Mouse (Mus musculus): ENCODE results near the gene C2cd4c.

C2cd4c gene

DNA sequence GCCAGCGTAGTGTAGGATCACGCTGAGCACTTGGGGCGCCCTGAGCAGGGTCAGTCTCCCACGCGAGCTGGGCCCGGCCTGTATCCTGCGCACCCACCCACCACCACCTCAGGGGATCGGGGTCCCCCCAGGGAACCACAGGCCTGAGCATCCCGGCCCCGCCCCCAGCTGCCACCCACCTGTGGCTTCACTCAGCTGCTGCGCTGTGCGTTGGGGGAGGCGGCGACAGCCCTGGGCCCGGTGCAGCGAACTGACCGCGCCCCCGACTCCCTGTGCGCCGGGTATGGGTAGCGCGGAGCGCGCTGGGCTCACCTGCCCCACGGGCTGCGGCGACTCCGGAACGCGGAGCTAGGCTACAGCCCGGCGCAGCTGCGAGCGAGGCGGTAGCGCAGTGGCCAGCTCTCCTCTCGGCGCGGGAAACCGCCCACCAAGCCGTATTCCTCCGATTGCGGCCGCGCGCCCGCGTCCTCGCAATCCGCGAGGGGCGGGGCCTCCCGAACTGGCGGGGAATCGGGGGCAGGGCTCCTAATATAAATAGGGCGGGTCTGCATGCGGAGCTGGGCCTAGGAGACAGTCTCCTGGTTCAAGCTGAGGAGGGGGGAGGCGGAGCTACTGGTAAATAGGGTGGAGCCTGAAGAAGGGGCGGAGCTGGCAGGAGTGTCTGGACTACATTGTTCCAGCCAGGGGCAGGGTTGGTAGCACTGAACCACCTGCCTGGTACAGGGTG lies at the start of gene C2cd4c:
C2cd4c (minus strand) TSS at position 448 of the 727 bp plus-strand sequence.
- DNase-seq, result peak; percentile 69

DNA sequence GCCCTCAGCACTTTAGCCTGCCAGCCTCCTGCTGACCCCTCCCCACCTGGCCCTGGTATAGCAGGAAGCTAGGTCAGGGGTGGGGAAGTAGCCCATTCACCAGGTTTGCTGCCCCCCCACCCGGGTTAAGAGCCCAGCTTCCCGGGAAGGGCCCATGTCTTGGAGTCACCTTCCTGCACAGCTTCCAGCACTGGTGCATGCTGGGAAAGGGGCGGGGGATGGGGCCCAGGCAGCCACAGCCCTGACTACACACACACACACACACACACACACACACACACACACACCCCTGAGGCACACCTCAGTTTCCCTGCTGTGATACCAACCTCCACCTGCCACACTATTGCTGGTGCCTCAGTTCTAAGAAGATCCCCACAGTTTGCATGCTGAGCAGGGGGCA lies 48.0 kb upstream of the C2cd4c start:
- DNase-seq, result no peak

GRCm38 (mm10) chr10:79660298-79660697 lies 46.5 kb upstream of the C2cd4c start:
- DNase-seq, result no peak

- DNase-seq, result peak; percentile 17
Measured at GRCm38 (mm10) chr10:79658829-79659228, 45.0 kb upstream of the C2cd4c start.

DNA sequence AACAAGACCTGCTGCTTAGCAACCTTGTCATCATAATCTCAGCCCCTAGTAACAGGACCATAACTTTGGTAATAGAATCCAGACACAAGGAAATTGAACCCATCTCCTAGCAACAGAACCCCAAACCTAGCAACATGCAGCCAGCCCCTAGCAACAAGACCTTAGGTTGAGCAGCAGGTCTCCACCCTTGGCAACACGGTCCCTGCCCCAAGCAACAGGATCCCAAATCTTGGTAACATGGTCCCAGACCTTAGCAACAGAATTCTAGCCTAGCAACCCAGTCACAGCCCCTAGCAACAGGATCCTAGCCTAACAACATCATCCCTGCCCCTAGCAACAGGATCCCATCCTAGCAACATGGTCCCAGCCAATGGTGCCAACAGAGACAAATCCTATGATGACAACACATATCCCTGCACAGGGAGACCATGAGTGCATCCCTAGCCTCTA lies 41.1 kb upstream of the C2cd4c start:
- DNase-seq, result no peak

- no peak for DNase-seq
Measured at GRCm38 (mm10) chr10:79652789-79653188, 39.0 kb upstream of the C2cd4c start.

DNA sequence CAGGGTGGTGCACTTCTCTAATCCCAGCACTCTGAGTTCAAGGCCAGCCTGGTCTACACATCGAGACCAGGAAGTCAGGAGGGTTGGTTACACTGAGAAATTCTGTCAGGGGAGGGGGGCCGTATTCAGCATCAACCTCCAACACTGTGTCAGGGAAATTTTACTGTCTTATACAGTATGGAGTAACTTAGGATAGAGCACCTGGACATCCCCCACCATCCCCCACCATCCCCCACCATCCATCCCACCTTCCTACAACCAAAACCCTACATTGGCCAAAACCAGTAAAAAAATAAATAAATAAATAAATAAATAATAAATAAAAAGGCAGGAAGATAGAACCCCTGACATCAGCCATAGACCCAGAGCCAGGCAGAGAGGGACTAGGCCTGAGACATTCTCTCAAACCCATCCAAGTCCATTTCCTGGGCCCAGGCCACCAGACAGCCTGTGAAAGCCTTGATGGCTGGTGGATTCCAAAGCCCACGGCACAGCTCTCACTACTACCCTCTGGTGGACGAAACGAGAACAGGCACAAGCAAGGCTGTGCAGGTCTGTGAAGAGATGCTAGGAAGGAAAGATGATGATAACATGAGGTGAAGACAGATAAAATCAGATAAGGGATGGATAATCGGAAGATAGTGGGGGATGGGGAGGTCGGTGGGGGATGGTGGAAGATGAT lies 35.4 kb upstream of the C2cd4c start:
- DNase-seq, result peak; percentile 83

GRCm38 (mm10) chr10:79645711-79646110 lies 31.9 kb upstream of the C2cd4c start, which contains the start of gene Odf3l2:
Gene Odf3l2, minus strand, starts transcription at chr10:79645738.
- DNase-seq, result no peak

GRCm38 (mm10) chr10:79638486-79639204 lies 24.8 kb upstream of the C2cd4c start:
- DNase-seq, result no peak

- DNase-seq, result no peak
Measured at GRCm38 (mm10) chr10:79637128-79638110, 23.6 kb upstream of the C2cd4c start, which contains the start of gene Shc2. Gene Shc2, minus strand, starts transcription at chr10:79637918.

GRCm38 (mm10) chr10:79636287-79636686 lies 22.5 kb upstream of the C2cd4c start:
- no peak for DNase-seq

GRCm38 (mm10) chr10:79633006-79633777 lies 19.4 kb upstream of the C2cd4c start:
- no peak for DNase-seq

DNA sequence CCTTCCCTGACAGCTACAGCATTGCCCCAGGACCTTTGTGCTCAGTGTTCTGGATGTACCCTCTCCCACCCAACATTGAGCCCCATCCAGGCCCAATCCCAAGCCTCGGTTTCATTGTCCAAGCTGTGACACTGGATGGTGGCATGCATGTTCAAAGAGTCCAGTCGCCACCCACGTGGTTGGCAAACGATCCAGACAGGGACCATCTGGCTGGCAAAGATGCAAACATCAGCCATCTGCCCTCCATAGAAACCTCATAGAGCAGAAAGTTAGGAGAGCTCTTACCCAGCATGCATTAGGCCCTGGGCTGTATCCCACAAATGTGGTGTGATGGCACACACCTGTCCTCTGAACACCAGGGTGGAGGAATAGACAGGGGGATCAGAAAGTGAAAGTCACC lies 17.6 kb upstream of the C2cd4c start:
- no peak for DNase-seq

- no peak for DNase-seq
Measured at GRCm38 (mm10) chr10:79628377-79628776, 14.6 kb upstream of the C2cd4c start.

DNA sequence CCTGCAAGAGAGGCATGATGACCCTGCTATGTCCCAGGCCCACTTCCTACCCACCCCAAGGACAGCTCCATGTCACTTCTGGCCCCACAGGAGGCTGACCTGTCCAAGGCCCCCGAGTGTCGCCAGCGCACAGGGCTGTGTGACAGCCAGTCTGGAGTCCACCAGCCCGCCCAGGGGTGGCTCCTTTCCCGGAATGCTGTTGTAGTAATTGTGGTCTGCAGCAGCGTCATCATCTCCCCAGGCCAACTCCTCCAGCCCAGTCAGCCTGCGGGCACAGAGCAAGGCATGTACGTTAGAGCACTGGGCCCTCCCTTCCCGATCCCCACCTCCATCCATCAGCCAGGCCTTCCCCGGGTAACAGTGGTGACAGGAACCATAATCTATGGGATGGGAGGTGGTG lies 12.3 kb upstream of the C2cd4c start:
- DNase-seq, result no peak

DNA sequence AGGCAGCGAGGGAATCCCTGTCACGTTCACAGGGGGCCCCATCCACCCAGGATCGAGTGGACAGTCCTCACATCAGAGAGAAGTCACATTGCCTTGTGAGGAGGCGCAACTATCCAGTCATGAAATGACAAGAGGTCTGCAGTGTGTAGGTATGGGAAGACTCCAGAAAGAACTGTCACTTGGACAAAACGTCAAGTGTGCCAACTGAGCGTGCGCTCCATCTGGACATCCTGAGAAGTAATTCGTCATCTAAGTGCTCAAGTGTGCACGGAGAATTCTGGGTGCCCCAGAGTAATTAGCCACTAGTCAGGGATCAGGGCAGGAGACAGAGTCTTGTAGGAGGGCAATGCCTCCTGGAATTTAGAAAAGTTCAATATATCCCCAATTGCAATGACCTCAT lies 11.6 kb upstream of the C2cd4c start:
- no peak for DNase-seq

- no peak for DNase-seq
Measured at GRCm38 (mm10) chr10:79623950-79624349, 10.1 kb upstream of the C2cd4c start.

DNA sequence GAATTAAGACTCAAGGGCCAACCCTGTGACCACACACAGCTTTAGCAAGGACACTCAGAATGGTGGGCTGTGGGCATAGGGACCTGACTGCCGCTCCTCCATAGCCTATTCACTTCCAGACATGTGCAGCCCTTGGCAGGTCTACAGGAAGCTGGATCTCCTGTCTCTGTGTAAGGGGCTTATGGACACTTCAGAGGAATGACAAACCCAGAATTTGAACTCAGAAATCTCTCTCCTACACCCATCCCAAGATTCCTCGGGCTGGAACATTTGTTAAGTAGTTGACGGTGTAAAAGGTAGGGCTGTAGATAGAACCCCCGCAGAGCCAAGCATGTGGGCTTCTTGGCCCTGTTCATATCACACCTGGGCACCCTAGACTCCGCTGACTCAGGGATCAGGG lies 2.6 kb upstream of the C2cd4c start:
- DNase-seq, result no peak

DNA sequence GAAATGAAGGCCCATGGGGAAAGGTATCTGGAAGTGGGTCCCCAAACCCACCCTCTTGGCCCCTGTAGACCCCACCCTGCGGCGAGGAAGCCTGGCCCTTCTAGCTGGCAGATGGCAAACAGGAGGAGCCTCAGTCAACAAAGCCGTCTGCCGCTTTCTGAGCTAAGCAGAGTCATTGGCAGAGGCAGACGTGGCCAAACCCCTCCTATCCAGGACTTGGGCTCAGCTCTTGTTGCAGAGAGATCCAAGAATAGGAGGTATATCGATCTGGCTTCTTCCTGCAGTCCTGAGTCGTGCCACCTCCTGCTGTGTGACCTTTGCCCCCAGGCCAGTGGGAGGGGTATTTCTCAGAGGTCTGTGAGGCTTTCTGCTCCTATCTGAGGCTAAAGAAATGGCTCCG lies 2.0 kb upstream of the C2cd4c start:
- no peak for DNase-seq

DNA sequence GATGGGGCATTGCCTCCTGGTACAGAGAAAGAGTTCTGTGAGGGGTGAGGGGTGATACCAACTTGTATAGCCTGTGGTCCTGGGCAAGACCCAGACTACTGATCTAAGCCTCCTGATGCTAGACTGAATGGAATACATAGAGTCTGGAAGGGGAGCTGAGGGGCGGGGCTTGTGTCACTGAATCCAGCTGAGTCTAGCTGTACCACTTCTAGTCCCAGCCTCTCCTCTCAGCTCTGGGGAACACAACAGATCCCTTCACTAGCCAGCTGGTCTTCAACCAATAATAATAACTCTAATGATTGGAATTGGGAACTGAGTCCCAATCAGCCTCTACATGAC lies 449 bp upstream of the C2cd4c start:
- no peak for DNase-seq

Data from lung, postnatal 36 days (tissue).